Mouse (Mus musculus): ENCODE measurements at regions not wholly inside any gene's neighbourhood (a gene's known extent, or its start where the extent isn't known, plus 50 kb on each side); places are given as distances from the start of the nearest gene placed in this dataset.

GRCm38 (mm10) chrX:35791273-35791672 lies 97.4 kb upstream of the Dock11 start:
- no peak for TF ChIP-seq CTCF (conservative IDR thresholded peaks at IDR 0.05; ENCODE audit: insufficient read depth, insufficient read length, low read depth, low read length)
- no peak for TF ChIP-seq POLR2A (IDR thresholded peaks at IDR 0.05; ENCODE audit: low read depth, low read length)

Data from kidney, adult 2 months (tissue).